Mouse (Mus musculus) hindbrain, embryonic 11.5 days (tissue): Measurements from ENCODE around the gene Pcbp2. TPM values are rescaled to one million over a fixed set of nuclear protein-coding genes. Genes with fewer than 3 reads are reported as not detected.

Experiments
- ATAC-seq: fragments of 200-750 bp; cut with Nextera tagmentation; 2 replicates; pipeline ENCODE4 v1.8.0; 2017; ENCODE audit warnings: mild to moderate bottlenecking, moderate TSS enrichment, moderate library complexity; ENCODE audit not compliant: low FRiP score
- DNase-seq: peaks from one replicate; pipeline ENCODE4 v3.0.0-alpha.2; 2015; ENCODE audit warnings: low spot score
- H3K27ac ChIP-seq: fragments of 300-500 bp; sonication (generic); 2 replicates; pipeline ENCODE4 v1.5.1; 2014; ENCODE audit warnings: mild to moderate bottlenecking, low read depth, low read length
- H3K27me3 ChIP-seq: fragments of 300-500 bp; sonication (generic); 2 replicates; pipeline ENCODE4 v1.6.1; 2014; ENCODE audit warnings: mild to moderate bottlenecking, low read length, moderate library complexity, mixed read lengths; ENCODE audit not compliant: control insufficient read depth, insufficient read depth
- H3K36me3 ChIP-seq: fragments of 300-500 bp; sonication (generic); 2 replicates; pipeline ENCODE4 v1.6.1; 2014; ENCODE audit warnings: mild to moderate bottlenecking, low read length, moderate library complexity, mixed read lengths; ENCODE audit not compliant: control insufficient read depth, insufficient read depth
- H3K4me1 ChIP-seq: fragments of 300-500 bp; sonication (generic); replicated peaks from 2 replicates; pipeline ENCODE4 v1.6.1; 2014; ENCODE audit warnings: low read length, mixed read lengths; ENCODE audit not compliant: control insufficient read depth, insufficient read depth
- H3K4me2 ChIP-seq: fragments of 300-500 bp; sonication (generic); replicated peaks from 2 replicates; pipeline ENCODE4 v1.6.1; 2014; ENCODE audit warnings: mild to moderate bottlenecking, low read depth, low read length
- H3K4me3 ChIP-seq: fragments of 300-500 bp; sonication (generic); 2 replicates; pipeline ENCODE4 v1.5.1; 2014; ENCODE audit warnings: low read depth, low read length
- H3K9ac ChIP-seq: fragments of 300-500 bp; sonication (generic); 2 replicates; pipeline ENCODE4 v1.6.1; 2014; ENCODE audit warnings: low read depth, low read length
- H3K9me3 ChIP-seq: fragments of 300-500 bp; sonication (generic); 2 replicates; pipeline ENCODE4 v1.6.1; 2016; ENCODE audit warnings: low read length; ENCODE audit not compliant: control insufficient read depth
- WGBS: fragments of 180-500 bp; shearing (Covaris S2); extraction: QIAGEN DNeasy Blood & Tissue Kit; methylation state at CpG from one replicate; pipeline ENCODE4 v1.1.7; 2014; 5-methylcytosine and 5-hydroxymethylcytosine counted together
- polyA plus RNA-seq: library from polyadenylated mRNA; unstranded; fragments of >200 nt; fragmentation: Nextera tagmentation; extraction: Ambion mirVana; gene quantifications from 2 replicates; pipeline ENCODE4 v1.2.1, GENCODE M21; 2014

Pcbp2 gene
- polyA plus RNA-seq, 1 experiment from 2014 or later = 273 TPM

- peak overlapping the region; percentile 77 for H3K4me3 ChIP-seq
- no peak for DNase-seq
- no peaks in the 10 kb centered on the region for H3K4me1 ChIP-seq
- H3K9me3 ChIP-seq = no peaks in the 10 kb centered on the region
- peak overlapping the region; percentile 96 for H3K27ac ChIP-seq
- peak; percentile 10; the same call in 1 of the 2 replicates for ATAC-seq
- H3K9ac ChIP-seq = peak overlapping the region; percentile 85
- peaks cover 18% of the 10 kb centered on the region for H3K36me3 ChIP-seq
- WGBS = 1% methylated on average over 10 of the region's 10 CpGs
- H3K4me2 ChIP-seq = peak overlapping the region; percentile 41
- no peaks in the 10 kb centered on the region for H3K27me3 ChIP-seq
These were observed 931 bp downstream of the Pcbp2 start for GRCm38 (mm10) chr15:102471295-102471645.

DNA sequence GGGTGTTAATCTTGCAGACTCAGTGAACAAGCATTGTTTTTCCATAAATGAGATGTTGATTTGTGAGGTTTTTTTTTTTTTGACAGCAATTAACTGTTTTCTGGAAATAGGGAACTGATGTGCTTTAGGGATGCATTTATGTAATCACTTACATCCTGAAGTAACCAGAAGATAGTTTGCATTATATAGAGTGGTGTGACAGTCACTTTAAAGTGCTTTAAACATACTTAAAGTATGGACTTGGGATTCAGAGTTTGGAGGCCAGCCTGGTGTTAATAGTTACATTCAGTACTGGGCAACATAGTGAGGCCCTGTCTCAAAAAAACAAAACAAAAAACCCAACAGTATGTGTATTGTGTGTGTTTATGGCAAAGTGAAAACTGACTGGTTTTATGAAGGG, 1.4 kb downstream of the Pcbp2 start:
- H3K4me1 ChIP-seq = no peaks in the 10 kb centered on the region
- H3K9ac ChIP-seq = peak overlapping the region; percentile 42; the same call in 1 of the 2 replicates
- peaks cover 21% of the 10 kb centered on the region for H3K36me3 ChIP-seq

GRCm38 (mm10) chr15:102473246-102473645, 2.9 kb downstream of the Pcbp2 start:
- ATAC-seq = no peak
- H3K27ac ChIP-seq = no peak overlapping the region
- no peaks in the 10 kb centered on the region for H3K9me3 ChIP-seq
- H3K4me3 ChIP-seq = no peak overlapping the region
- no peak for DNase-seq
- 79% methylated on average over 2 of the region's 2 CpGs for WGBS
- no peak overlapping the region for H3K4me2 ChIP-seq
- H3K4me1 ChIP-seq = no peaks in the 10 kb centered on the region
- H3K27me3 ChIP-seq = no peaks in the 10 kb centered on the region
- H3K9ac ChIP-seq = no peak overlapping the region
- H3K36me3 ChIP-seq = peaks cover 21% of the 10 kb centered on the region

More for the DNA sequence above, 1.4 kb downstream of the Pcbp2 start:
- H3K27me3 ChIP-seq = no peaks in the 10 kb centered on the region
- H3K27ac ChIP-seq = no peak overlapping the region
- DNase-seq = no peak
- no peaks in the 10 kb centered on the region for H3K9me3 ChIP-seq
- H3K4me2 ChIP-seq = peak overlapping the region; percentile 41
- H3K4me3 ChIP-seq = peak overlapping the region; percentile 77
- no peak for ATAC-seq

DNA sequence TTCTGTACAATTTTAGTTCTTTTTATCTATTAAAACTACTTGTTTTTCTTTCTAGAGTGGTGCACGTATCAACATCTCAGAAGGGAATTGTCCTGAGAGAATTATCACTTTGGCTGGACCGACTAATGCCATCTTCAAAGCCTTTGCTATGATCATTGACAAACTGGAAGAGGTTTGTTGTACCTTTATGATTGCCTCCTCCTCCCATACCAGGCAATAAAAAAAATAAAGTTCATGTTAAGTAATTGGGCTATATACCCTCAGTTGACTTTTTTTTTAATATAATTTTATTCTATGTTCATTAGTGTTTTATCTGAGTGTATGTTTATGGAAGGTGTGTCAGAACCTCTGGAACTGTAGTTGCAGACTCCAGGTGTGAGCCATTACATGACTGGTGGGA, 4.2 kb downstream of the Pcbp2 start:
- Histone ChIP-seq H3K4me2 (no peak overlapping the region), H3K9ac (no peak overlapping the region), H3K4me3 (no peak overlapping the region), H3K9me3 (no peaks in the 10 kb centered on the region), H3K4me1 (no peaks in the 10 kb centered on the region), H3K27ac (no peak overlapping the region), H3K27me3 (no peaks in the 10 kb centered on the region), H3K36me3 (peaks cover 21% of the 10 kb centered on the region)
- DNase-seq (no peak), ATAC-seq (no peak)
- 93% methylated on average over 2 of the region's 2 CpGs for WGBS

GRCm38 (mm10) chr15:102483136-102483535, 12.8 kb downstream of the Pcbp2 start:
- 96% methylated on average over 3 of the region's 3 CpGs for WGBS
- H3K4me3 ChIP-seq = no peak overlapping the region
- no peak overlapping the region for H3K27ac ChIP-seq
- peaks cover 24% of the 10 kb centered on the region; the same call in 1 of the 2 replicates for H3K36me3 ChIP-seq
- H3K9me3 ChIP-seq = no peaks in the 10 kb centered on the region
- no peak overlapping the region for H3K4me2 ChIP-seq
- ATAC-seq (no peak), DNase-seq (no peak)
- H3K4me1 ChIP-seq = no peaks in the 10 kb centered on the region
- H3K27me3 ChIP-seq = no peaks in the 10 kb centered on the region
- H3K9ac ChIP-seq = no peak overlapping the region

DNA sequence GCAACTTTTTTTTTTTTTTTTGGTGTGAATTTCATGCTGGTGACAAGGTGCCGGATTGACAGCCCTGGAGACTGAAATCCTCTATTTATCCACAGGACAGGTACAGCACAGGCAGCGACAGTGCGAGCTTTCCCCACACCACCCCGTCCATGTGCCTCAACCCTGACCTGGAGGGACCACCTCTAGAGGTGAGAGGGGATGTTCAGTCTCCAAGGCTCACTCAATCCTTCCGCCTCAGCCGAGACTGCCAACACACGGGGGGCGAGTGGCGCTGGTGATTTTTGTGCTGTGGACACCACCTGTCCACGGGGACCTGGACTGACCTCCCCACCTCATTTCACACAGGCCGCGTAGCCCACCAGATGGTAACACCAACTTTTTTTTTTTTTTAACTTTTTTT, 15.5 kb downstream of the Pcbp2 start:
- 94% methylated on average over 12 of the region's 12 CpGs for WGBS
- no peak overlapping the region for H3K9ac ChIP-seq
- H3K36me3 ChIP-seq = peaks cover 31% of the 10 kb centered on the region
- no peak overlapping the region for H3K27ac ChIP-seq
- no peak overlapping the region for H3K4me2 ChIP-seq
- no peaks in the 10 kb centered on the region for H3K4me1 ChIP-seq
- H3K4me3 ChIP-seq = no peak overlapping the region
- H3K27me3 ChIP-seq = no peaks in the 10 kb centered on the region
- DNase-seq (no peak), ATAC-seq (no peak)
- no peaks in the 10 kb centered on the region for H3K9me3 ChIP-seq

DNA sequence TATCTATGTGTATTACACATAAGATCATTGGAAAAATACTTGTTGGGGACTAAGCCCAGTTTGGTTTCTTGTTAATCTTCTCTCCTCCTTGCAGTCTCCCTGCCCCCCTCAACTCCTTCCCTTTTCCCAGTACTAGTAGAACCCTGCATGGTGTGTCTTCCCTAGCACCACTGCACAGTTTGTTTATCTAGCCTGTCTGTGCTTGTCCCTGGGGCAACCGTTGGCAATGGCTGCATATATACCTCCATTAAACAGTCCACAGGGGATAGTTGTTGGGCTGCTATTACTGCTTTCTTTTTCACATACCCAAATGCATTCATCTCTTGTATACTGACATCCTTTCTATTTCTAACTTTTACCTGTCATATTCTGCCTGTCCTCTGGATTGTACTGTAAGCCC, 17.3 kb downstream of the Pcbp2 start:
- Histone ChIP-seq H3K9ac (no peak overlapping the region), H3K4me1 (no peaks in the 10 kb centered on the region), H3K27ac (no peak overlapping the region), H3K36me3 (peaks cover 31% of the 10 kb centered on the region), H3K9me3 (no peaks in the 10 kb centered on the region), H3K27me3 (no peaks in the 10 kb centered on the region), H3K4me3 (no peak overlapping the region), H3K4me2 (no peak overlapping the region)
- no peak for DNase-seq
- no peak for ATAC-seq
- 70% methylated on average over 1 of the region's 1 CpGs for WGBS

DNA sequence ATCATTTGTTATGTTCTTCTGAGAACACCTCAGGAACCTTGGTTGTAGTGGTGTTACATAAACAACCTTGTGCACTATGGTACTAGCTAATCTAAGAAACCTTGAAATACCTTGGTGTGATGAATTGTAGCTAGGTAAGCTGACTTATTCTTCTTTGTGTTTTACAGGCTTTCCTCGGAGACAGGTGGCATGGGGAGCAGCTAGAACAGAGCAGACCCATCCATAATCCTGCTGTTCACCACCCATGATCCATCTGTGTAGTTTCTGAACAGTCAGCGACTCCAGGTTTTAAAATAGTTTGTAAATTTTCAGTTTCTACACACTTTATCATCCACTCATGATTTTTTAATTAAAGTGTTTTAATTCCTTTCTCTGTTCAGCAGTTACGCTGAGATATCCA, 28.0 kb downstream of the Pcbp2 start:
- Histone ChIP-seq H3K27me3 (no peaks in the 10 kb centered on the region), H3K4me3 (no peak overlapping the region), H3K9ac (no peak overlapping the region), H3K27ac (no peak overlapping the region), H3K36me3 (peaks cover 25% of the 10 kb centered on the region), H3K9me3 (no peaks in the 10 kb centered on the region), H3K4me1 (no peaks in the 10 kb centered on the region), H3K4me2 (no peak overlapping the region)
- 92% methylated on average over 3 of the region's 3 CpGs for WGBS
- ATAC-seq = no peak
- no peak for DNase-seq

- DNase-seq = no peak
- H3K9me3 ChIP-seq = no peaks in the 10 kb centered on the region
- no peak overlapping the region for H3K27ac ChIP-seq
These were observed 29.0 kb downstream of the Pcbp2 start for GRCm38 (mm10) chr15:102499370-102499769.

More at GRCm38 (mm10) chr15:102499370-102499769, 29.0 kb downstream of the Pcbp2 start:
- Histone ChIP-seq H3K4me2 (no peak overlapping the region), H3K9ac (no peak overlapping the region), H3K4me1 (no peaks in the 10 kb centered on the region), H3K27me3 (no peaks in the 10 kb centered on the region), H3K4me3 (no peak overlapping the region), H3K36me3 (peaks cover 31% of the 10 kb centered on the region)
- ATAC-seq = no peak
- WGBS = 84% methylated on average over 3 of the region's 3 CpGs
